Mouse (Mus musculus) kidney, adult 8-10 months (tissue): Measurements from ENCODE around the gene Tnfaip1.

ENCODE experiments used
- DNase-seq, 2 experiments: peaks; one replicate each; pipeline ENCODE4 v3.0.0; 2022

Tnfaip1 gene

GRCm38 (mm10) chr11:78499004-78499403 is 37.1 kb downstream of the Tnfaip1 start, which contains the start of gene Vtn:
TSS of gene Vtn (plus strand) at chr11:78499091.
- no peak for DNase-seq

GRCm38 (mm10) chr11:78497544-78498522 is 38.3 kb downstream of the Tnfaip1 start, which contains the start of gene Sarm1:
TSS of gene Sarm1 (minus strand) at chr11:78497754.
- DNase-seq: peak; percentile 91 to 94

- DNase-seq: no peak
These were observed 39.0 kb downstream of the Tnfaip1 start for GRCm38 (mm10) chr11:78497071-78497541.

DNA sequence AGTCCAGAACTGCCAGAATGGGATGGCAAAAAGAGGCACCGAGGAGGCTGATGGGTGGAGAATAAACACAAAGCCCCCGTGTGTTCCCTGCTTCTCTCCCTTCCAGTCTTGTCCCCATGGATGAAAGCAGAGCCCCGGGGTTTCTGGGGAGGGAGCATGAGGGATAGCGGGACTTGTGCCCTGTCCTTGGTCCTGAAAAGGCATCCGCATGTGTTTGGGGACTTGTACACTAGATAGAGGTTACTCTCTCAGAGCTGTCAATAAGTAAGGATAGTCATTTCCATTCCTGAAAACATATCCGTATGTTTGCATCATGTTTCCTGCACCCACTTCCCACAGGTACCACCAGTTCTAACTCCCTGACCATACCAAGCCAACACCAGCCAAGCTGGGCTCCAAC is 40.2 kb downstream of the Tnfaip1 start:
- DNase-seq: no peak

- DNase-seq: no peak
These were observed 45.3 kb downstream of the Tnfaip1 start for GRCm38 (mm10) chr11:78490781-78491241.

GRCm38 (mm10) chr11:78488168-78488567 is 48.0 kb downstream of the Tnfaip1 start:
- peak; percentile 45 to 80 for DNase-seq

GRCm38 (mm10) chr11:78483639-78484038 is 52.5 kb downstream of the Tnfaip1 start:
- no peak for DNase-seq

DNA sequence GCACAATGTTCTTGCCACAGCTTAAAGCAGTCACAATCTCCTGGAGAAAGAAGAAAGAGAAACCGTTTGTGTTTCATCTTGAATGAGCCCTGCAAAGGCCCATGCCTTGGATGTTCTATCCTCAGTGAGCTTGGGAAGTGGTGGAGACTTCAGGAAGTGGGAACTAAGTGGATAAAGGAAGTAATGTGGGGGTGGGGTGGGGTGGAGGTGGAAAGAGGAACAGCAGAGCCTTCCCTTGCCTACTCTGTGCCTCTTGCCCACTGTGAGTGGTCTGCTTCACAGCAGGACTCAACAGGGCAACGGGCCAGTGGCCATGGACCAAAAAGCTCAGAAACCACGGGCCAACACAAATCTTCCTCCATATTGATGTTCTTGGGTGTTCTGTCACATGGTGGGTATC is 60.8 kb downstream of the Tnfaip1 start:
- DNase-seq: no peak
